Mouse (Mus musculus): ENCODE measurements around the gene Olfr1030.
"Not testable (repeated sequence)": the region's sequence is repeated elsewhere in the genome, so short reads cannot be mapped to it uniquely, and the experiment has no call there.

Gene Olfr1030

DNA sequence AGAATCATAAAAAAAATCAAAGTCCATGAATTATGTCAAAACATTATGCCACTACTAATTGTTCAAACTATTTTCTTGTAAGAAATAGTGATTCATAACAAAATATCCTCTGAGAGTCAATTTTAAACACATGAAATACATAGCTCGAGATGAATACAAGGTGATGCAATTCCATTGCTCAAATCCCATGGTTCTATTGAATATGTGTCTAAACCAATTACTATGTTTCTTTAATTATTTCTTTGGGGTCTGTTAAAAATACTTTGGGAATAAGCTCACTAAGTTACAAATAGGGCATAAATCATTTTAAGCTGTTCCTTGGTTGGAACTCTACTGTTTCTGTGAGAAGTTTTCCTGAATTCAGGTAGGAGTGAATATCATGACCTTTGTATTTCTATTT lies at the start of gene Olfr1030:
Gene Olfr1030, plus strand, starts transcription at position 301 of the 400 bp plus-strand sequence.
- no peak for DNase-seq

DNA sequence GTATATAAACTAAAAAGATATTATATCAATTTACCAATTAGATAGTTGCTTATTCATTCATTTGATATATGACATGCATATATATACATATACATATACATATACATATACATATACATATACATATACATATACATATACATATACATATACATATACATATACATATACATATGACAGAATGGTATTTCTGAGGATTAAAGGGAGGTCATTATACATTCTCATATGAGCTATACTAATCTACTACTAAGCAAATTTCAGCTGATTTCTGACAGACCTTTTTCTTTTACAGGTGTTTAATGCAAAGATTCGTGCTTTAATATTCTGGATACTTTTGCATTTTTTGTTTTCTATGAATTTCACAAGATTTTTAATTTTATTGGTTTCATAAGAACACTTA lies 28.9 kb upstream of the Olfr1030 start, which contains the start of gene Olfr1028:
Gene Olfr1028, plus strand, starts transcription at position 301 of the 400 bp plus-strand sequence.
- DNase-seq = no peak

DNA sequence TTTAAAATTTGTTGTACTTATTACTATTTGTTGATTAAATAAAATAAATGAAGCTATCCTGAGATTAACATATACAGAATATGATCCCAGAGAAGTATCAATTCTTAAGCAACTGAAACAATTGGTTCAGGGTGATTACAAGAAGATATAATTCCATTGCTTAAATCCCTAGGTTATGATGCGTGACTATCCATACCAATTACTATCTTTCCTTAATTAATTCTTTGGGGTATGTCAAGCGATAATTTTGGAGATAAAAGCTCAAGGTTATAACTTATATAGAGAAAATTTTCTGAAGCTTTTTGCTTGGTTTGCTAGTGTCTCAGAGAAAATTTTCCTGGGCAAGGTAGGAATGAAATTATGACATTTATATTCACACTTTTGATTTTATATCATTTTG lies 5.5 kb upstream of the Olfr1030 start, which contains the start of gene Olfr1029:
Gene Olfr1029, plus strand, starts transcription at position 301 of the 400 bp plus-strand sequence.
- DNase-seq = no peak

DNA sequence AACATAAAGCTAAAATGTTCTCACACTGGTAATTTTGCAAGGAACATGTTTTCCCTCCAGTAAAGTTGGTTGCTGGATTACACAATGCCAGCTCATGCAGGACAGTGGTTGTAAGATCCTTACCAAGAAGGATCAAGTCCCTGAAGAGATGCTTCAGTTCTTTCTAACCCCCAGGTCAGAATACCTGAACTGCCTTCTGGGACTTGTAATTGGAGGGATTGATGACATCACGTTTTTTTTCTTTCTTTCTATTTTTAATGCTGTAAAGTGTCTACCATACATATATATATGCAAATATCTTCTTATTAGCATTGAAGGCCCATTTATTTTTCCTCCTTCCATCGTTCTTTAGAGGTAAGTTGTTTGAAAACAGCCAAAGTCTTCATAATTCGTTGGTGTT lies 10.9 kb downstream of the Olfr1030 start, which contains the start of gene Olfr1031:
Gene Olfr1031, plus strand, starts transcription at position 301 of the 400 bp plus-strand sequence.
- no peak for DNase-seq

DNA sequence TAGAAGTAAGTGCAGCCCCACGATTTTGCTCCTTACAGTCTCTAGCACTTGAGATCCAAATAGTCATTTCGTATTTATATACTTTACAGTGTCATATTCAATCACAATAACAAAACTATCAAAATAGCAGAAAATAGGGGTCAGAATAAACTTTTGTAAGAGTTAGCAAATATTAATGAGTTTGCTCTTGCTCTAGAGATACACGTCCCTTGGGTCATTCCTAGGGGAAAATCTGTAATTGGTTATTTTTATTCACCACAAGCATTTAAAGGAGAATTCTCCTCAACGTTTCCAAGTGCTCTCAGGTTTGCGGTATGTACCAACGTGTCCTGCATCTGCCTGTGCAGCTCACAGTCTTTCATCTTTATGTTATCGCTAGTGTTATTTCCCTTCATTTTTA lies 26.2 kb downstream of the Olfr1030 start, which contains the start of gene Olfr1032:
Gene Olfr1032, plus strand, starts transcription at position 301 of the 400 bp plus-strand sequence.
- no peak for DNase-seq

DNA sequence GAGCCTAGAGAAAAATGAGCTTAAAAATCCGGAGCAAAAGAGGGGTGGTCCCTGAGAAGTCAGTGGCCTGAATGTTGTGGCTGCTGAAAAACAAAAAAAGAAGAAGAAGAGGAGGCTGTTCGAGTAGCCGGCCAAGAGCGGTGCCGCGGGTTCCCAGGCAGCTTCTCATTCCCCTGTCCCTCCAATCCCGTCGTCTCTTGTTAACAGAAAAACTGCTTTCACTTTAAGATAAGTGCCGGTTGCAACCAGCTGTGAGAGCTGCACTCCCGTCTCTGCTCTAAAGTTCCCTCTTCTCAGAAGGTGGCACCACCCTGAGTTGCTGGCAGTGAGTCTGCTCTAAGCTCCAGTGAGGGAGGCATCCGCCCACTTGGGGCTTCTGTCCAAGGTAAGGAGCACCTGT lies 41.3 kb downstream of the Olfr1030 start, which contains the start of gene Olfr1033:
Gene Olfr1033, plus strand, starts transcription at position 228 of the 400 bp plus-strand sequence.
- peak in 1 of 2 experiments; percentile 3 for DNase-seq

DNA sequence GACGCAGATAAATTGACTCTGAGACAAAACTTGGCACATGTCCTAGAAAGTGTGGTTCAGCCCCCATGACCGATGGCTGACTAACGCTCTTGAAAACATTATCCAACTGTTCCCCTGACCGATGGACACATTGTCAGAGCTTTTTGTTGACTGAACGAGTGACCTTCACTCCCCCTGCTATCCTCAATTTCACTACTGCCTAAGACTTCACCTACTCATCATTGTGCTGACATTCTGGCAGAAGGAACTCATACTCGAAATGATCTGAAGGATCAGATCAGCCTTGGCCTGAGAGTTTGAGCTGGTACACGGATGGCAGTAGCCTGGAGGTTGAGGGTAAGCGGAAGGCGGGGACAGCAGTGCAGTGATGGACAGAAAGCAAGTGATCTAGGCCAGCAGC lies 42.4 kb downstream of the Olfr1030 start:
- DNase-seq = not testable (repeated sequence)

All from kidney, postnatal 36 days (tissue).